In genomic region chr6:50646659-50647058, GRCm38 (mm10) we compare ENCODE assay signal across 26 mouse cellular contexts. TPM values are rescaled to one million over a fixed set of nuclear protein-coding genes. Genes with fewer than 3 reads are reported as not detected.
DNase-seq lines count a peak whose midpoint lies in the region; ATAC-seq and TF ChIP-seq lines count a peak whose summit lies in the region.
"Had no signal": no experiment of that assay in that cellular context is flagged by ENCODE, and none has a peak within 500 bp of the region (broad histone marks: within the 10 kb centered on the region; RNA-seq: fewer than 3 reads in every experiment).

No protein-coding gene starts in this region.

- H3K27me3 ChIP-seq in limb, embryonic 10.5 days (ENCODE audit: low read depth, poor library complexity, severe bottlenecking): no peaks in the 10 kb centered on the region
- no peaks in the 10 kb centered on the region for H3K27me3 ChIP-seq in stomach, postnatal 0 days (ENCODE audit: control insufficient read depth, insufficient read depth, low read length)
- H3K27me3 ChIP-seq: embryonic facial prominence, embryonic 13.5 days; forebrain, embryonic 13.5 days; hindbrain, embryonic 15.5 days; kidney, embryonic 15.5 days had no signal

- peak; percentile 48 to 51 for DNase-seq in cerebellum, adult 18-20 months
- no peak for DNase-seq in cerebellum, postnatal 4 days (ENCODE audit: low spot score in 2 of 2)
- peak; percentile 60 for DNase-seq in R1 (ENCODE audit: low read depth, low spot score)
- DNase-seq in brain, adult 2 months (ENCODE audit: low read depth, low spot score): peak; percentile 53
- DNase-seq in cerebellum, postnatal 25 days: peak; percentile 59 to 75
- DNase-seq in limb, embryonic 10.5 days (ENCODE audit: low spot score): no peak
- no peak for DNase-seq in stomach, postnatal 0 days (ENCODE audit: low spot score)
- no peak for DNase-seq in layer of hippocampus, adult 2 months (ENCODE audit: low spot score in 2 of 2)
- DNase-seq: adrenal gland, adult 8-10 months; adrenal gland, postnatal 36 days; forebrain, postnatal 0 days; gastrocnemius, postnatal 14 days had no signal

- H3K4me3 ChIP-seq in limb, embryonic 10.5 days: no peak overlapping the region
- no peak overlapping the region for H3K4me3 ChIP-seq in stomach, postnatal 0 days (ENCODE audit: low read depth, low read length)
- H3K4me3 ChIP-seq in layer of hippocampus, adult 2 months: no peak overlapping the region
- H3K4me3 ChIP-seq: embryonic facial prominence, embryonic 13.5 days; forebrain, embryonic 13.5 days; heart, embryonic 12.5 days; hindbrain, embryonic 10.5 days; hindbrain, embryonic 15.5 days; kidney, embryonic 15.5 days had no signal

- H3K36me3 ChIP-seq in limb, embryonic 10.5 days: no peaks in the 10 kb centered on the region
- no peaks in the 10 kb centered on the region for H3K36me3 ChIP-seq in stomach, postnatal 0 days (ENCODE audit: control insufficient read depth, insufficient read depth, low read length)
- H3K36me3 ChIP-seq: embryonic facial prominence, embryonic 13.5 days; G1E; heart, embryonic 12.5 days; hindbrain, embryonic 10.5 days; hindbrain, embryonic 15.5 days; kidney, embryonic 15.5 days had no signal

- no peak for TF ChIP-seq EP300 in stomach, postnatal 0 days (optimal IDR thresholded peaks at IDR 0.05)

- ATAC-seq in stomach, postnatal 0 days (ENCODE audit: low FRiP score, low TSS enrichment): no peak
- ATAC-seq: forebrain, embryonic 13.5 days; forebrain, postnatal 0 days; intestine, embryonic 16.5 days had no signal

- H3K27ac ChIP-seq in limb, embryonic 10.5 days: no peak overlapping the region
- H3K27ac ChIP-seq in stomach, postnatal 0 days (replicated peaks): no peak overlapping the region
- H3K27ac ChIP-seq in layer of hippocampus, adult 2 months: no peak overlapping the region
- H3K27ac ChIP-seq: embryonic facial prominence, embryonic 13.5 days; forebrain, embryonic 13.5 days; hindbrain, embryonic 10.5 days; hindbrain, embryonic 15.5 days had no signal

- H3K4me1 ChIP-seq in limb, embryonic 10.5 days: peaks cover 35% of the 10 kb centered on the region
- H3K4me1 ChIP-seq in stomach, postnatal 0 days (replicated peaks; ENCODE audit: control insufficient read depth, insufficient read depth): no peaks in the 10 kb centered on the region
- H3K4me1 ChIP-seq: heart, embryonic 12.5 days had no signal

- no peak overlapping the region for H3K4me2 ChIP-seq in stomach, postnatal 0 days (replicated peaks; ENCODE audit: low read depth)
- H3K4me2 ChIP-seq: embryonic facial prominence, embryonic 13.5 days; forebrain, embryonic 13.5 days; heart, embryonic 12.5 days; hindbrain, embryonic 15.5 days; kidney, embryonic 15.5 days had no signal

- 66% methylated on average over 3 of the region's 3 CpGs for WGBS in limb, embryonic 10.5 days
- 59% methylated on average over 3 of the region's 3 CpGs for WGBS in stomach, postnatal 0 days

- no peak for TF ChIP-seq CTCF in stomach, postnatal 0 days (IDR thresholded peaks at IDR 0.05; ENCODE audit: low read depth)
- no peak for TF ChIP-seq CTCF in layer of hippocampus, adult 2 months (conservative IDR thresholded peaks at IDR 0.05)

- H3K9me3 ChIP-seq in limb, embryonic 10.5 days (replicated peaks): no peaks in the 10 kb centered on the region
- H3K9me3 ChIP-seq in stomach, postnatal 0 days (ENCODE audit: control insufficient read depth, low read length): no peaks in the 10 kb centered on the region
- H3K9me3 ChIP-seq: embryonic facial prominence, embryonic 13.5 days; forebrain, embryonic 13.5 days; G1E; heart, embryonic 12.5 days; hindbrain, embryonic 10.5 days; hindbrain, embryonic 15.5 days; kidney, embryonic 15.5 days had no signal

- H3K9ac ChIP-seq in stomach, postnatal 0 days (ENCODE audit: low read length): no peak overlapping the region
- H3K9ac ChIP-seq: embryonic facial prominence, embryonic 13.5 days; forebrain, embryonic 13.5 days; forebrain, postnatal 0 days; heart, embryonic 12.5 days; hindbrain, embryonic 15.5 days; kidney, embryonic 15.5 days had no signal

RNA-seq across cellular contexts. Expression of gene Npvf, which starts 7.6 kb away (rescaled TPM):
- polyA plus RNA-seq in limb, embryonic 10.5 days (2016; fragmentation: Nextera tagmentation; extraction: Ambion mirVana): not detected in 2 replicates
- not detected in 2 replicates for polyA plus RNA-seq in stomach, postnatal 0 days (2015; fragmentation: Nextera tagmentation; extraction: Ambion mirVana)
- not detected for total RNA-seq in layer of hippocampus, adult 2 months (2021)
- total RNA-seq: adrenal gland, adult 8-10 months; adrenal gland, postnatal 36 days; gastrocnemius, adult 18-20 months; gastrocnemius, postnatal 14 days; granulocyte monocyte progenitor cell, adult 5-6 weeks; heart, adult 8-10 months; heart, postnatal 25 days had no signal
- polyA plus RNA-seq: cortical plate, adult 2 months; embryonic facial prominence, embryonic 13.5 days; forebrain, embryonic 13.5 days; G1E; heart, embryonic 12.5 days; heart, embryonic 16.5 days; hindbrain, embryonic 10.5 days; intestine, embryonic 16.5 days had no signal

RNA-seq across cellular contexts. Expression of gene 4921507P07Rik, which starts 50.2 kb away (rescaled TPM):
- 0.24 and 0.51 TPM in 2 replicates for polyA plus RNA-seq in limb, embryonic 10.5 days (2016; fragmentation: Nextera tagmentation; extraction: Ambion mirVana)
- 0.64 and 0.70 TPM in 2 replicates for polyA plus RNA-seq in stomach, postnatal 0 days (2015; fragmentation: Nextera tagmentation; extraction: Ambion mirVana)
- under 1 TPM; 0.26 to 0.34 TPM for total RNA-seq in layer of hippocampus, adult 2 months (2021)
- polyA plus RNA-seq: G1E had no signal

Comparison
In these comparisons a context has a peak if more than half of its experiments do, and no peak if none do; other contexts are left out.
1. DNase-seq: peak in cerebellum, adult 18-20 months (2 of 2), R1 (single experiment), brain, adult 2 months (single experiment) and cerebellum, postnatal 25 days (2 of 2); none in cerebellum, postnatal 4 days (0 of 2), limb, embryonic 10.5 days (single experiment), stomach, postnatal 0 days (single experiment) and layer of hippocampus, adult 2 months (0 of 2).